In genomic region chr4:59549977-59550560, GRCm38 (mm10) we compare ENCODE assay signal across 8 mouse cellular contexts. TPM values are rescaled to one million over a fixed set of nuclear protein-coding genes. Genes with fewer than 3 reads are reported as not detected.
DNase-seq lines count a peak whose midpoint lies in the region; ATAC-seq and TF ChIP-seq lines count a peak whose summit lies in the region.

No protein-coding gene starts in this region.

- peak overlapping the region; percentile 86 for H3K4me2 ChIP-seq in heart, embryonic 11.5 days
- peak overlapping the region; percentile 58 for H3K4me2 ChIP-seq in midbrain, embryonic 12.5 days (replicated peaks)

- WGBS in heart, embryonic 11.5 days (ENCODE audit: insufficient replicate concordance): 19% methylated on average over 11 of the region's 11 CpGs
- WGBS in hindbrain, embryonic 10.5 days: 14% methylated on average over 11 of the region's 11 CpGs
- WGBS in midbrain, embryonic 12.5 days: 15% methylated on average over 11 of the region's 11 CpGs

- no peak for ATAC-seq in heart, embryonic 11.5 days (replicated peaks; ENCODE audit: insufficient number of reproducible peaks, low FRiP score, low TSS enrichment)
- ATAC-seq in midbrain, embryonic 12.5 days (ENCODE audit: low FRiP score, low read depth): no peak

- no peak for TF ChIP-seq CTCF in E14TG2a.4 (conservative IDR thresholded peaks at IDR 0.05; ENCODE audit: low read length)

- DNase-seq in heart, postnatal 4 days: no peak
- DNase-seq in hindbrain, embryonic 10.5 days (ENCODE audit: low spot score): no peak
- DNase-seq in left cerebral cortex, adult 18-20 months (ENCODE audit: low spot score in 2 of 2): no peak
- no peak for DNase-seq in embryo, embryonic 9.5 days (ENCODE audit: extremely low spot score)
- DNase-seq in kidney, postnatal 36 days: no peak

- H3K4me3 ChIP-seq in heart, embryonic 11.5 days (ENCODE audit: low read depth, low read length): peak overlapping the region; percentile 95
- peak overlapping the region; percentile 78 for H3K4me3 ChIP-seq in E14TG2a.4 (replicated peaks; ENCODE audit: low read length)
- H3K4me3 ChIP-seq in hindbrain, embryonic 10.5 days: peak overlapping the region; percentile 86
- peak overlapping the region; percentile 82 for H3K4me3 ChIP-seq in midbrain, embryonic 12.5 days

- H3K36me3 ChIP-seq in heart, embryonic 11.5 days (ENCODE audit: control insufficient read depth, insufficient read depth, low read length): no peaks in the 10 kb centered on the region
- H3K36me3 ChIP-seq in E14TG2a.4 (ENCODE audit: insufficient read depth, low read length): no peaks in the 10 kb centered on the region
- no peaks in the 10 kb centered on the region for H3K36me3 ChIP-seq in hindbrain, embryonic 10.5 days
- no peaks in the 10 kb centered on the region for H3K36me3 ChIP-seq in midbrain, embryonic 12.5 days

- H3K27me3 ChIP-seq in heart, embryonic 11.5 days (ENCODE audit: control insufficient read depth, insufficient read depth, low read length): no peaks in the 10 kb centered on the region
- peaks cover 7% of the 10 kb centered on the region for H3K27me3 ChIP-seq in E14TG2a.4 (ENCODE audit: insufficient read depth, low read length)
- H3K27me3 ChIP-seq in hindbrain, embryonic 10.5 days (ENCODE audit: insufficient read depth, poor library complexity, severe bottlenecking): peaks cover 4% of the 10 kb centered on the region; the same call in 1 of the 2 replicates
- peaks cover 9% of the 10 kb centered on the region; the same call in 1 of the 2 replicates for H3K27me3 ChIP-seq in midbrain, embryonic 12.5 days

- H3K4me1 ChIP-seq in heart, embryonic 11.5 days (ENCODE audit: control insufficient read depth, insufficient read depth, low read length): 0 out of 2 replicates have a peak, but pooled peaks cover 7% of the 10 kb centered on the region
- H3K4me1 ChIP-seq in E14TG2a.4 (replicated peaks; ENCODE audit: low read depth, low read length): peaks cover 21% of the 10 kb centered on the region
- peaks cover 34% of the 10 kb centered on the region; the same call in 1 of the 2 replicates for H3K4me1 ChIP-seq in hindbrain, embryonic 10.5 days (replicated peaks)
- H3K4me1 ChIP-seq in midbrain, embryonic 12.5 days: peaks cover 7% of the 10 kb centered on the region; the same call in 1 of the 2 replicates

- H3K9ac ChIP-seq in heart, embryonic 11.5 days (ENCODE audit: low read depth, low read length): peak overlapping the region; percentile 93
- H3K9ac ChIP-seq in midbrain, embryonic 12.5 days (replicated peaks): peak overlapping the region; percentile 81; the same call in 1 of the 2 replicates

- H3K27ac ChIP-seq in heart, embryonic 11.5 days (ENCODE audit: low read depth, low read length): no peak overlapping the region
- H3K27ac ChIP-seq in hindbrain, embryonic 10.5 days: peak overlapping the region; percentile 94
- H3K27ac ChIP-seq in midbrain, embryonic 12.5 days (replicated peaks): no peak overlapping the region

- H3K9me3 ChIP-seq in heart, embryonic 11.5 days (replicated peaks; ENCODE audit: control insufficient read depth, low read length): no peaks in the 10 kb centered on the region
- H3K9me3 ChIP-seq in E14TG2a.4 (ENCODE audit: low read length): no peaks in the 10 kb centered on the region
- no peaks in the 10 kb centered on the region for H3K9me3 ChIP-seq in hindbrain, embryonic 10.5 days
- H3K9me3 ChIP-seq in midbrain, embryonic 12.5 days: no peaks in the 10 kb centered on the region

RNA-seq across cellular contexts. Expression of gene Ptbp3, which starts 0.9 kb away (rescaled TPM):
- 48.4 and 51.3 TPM in 2 replicates for polyA plus RNA-seq in heart, embryonic 11.5 days (2014; fragmentation: Nextera tagmentation; extraction: Ambion mirVana)
- total RNA-seq in heart, postnatal 4 days (2021): 10 to 100 TPM; 58.9 to 63.0 TPM
- polyA plus RNA-seq in hindbrain, embryonic 10.5 days (2016; fragmentation: Nextera tagmentation; extraction: Ambion mirVana): 23.2 and 31.9 TPM in 2 replicates
- 22.4 and 26.3 TPM in 2 replicates for polyA plus RNA-seq in midbrain, embryonic 12.5 days (2016; fragmentation: Nextera tagmentation; extraction: Ambion mirVana)
- total RNA-seq in left cerebral cortex, adult 18-20 months (2021): 10 to 100 TPM; 31.3 to 34.4 TPM

RNA-seq across cellular contexts. Expression of gene Hsdl2, which starts 31.3 kb away (rescaled TPM):
- 30.8 and 34.2 TPM in 2 replicates for polyA plus RNA-seq in heart, embryonic 11.5 days (2014; fragmentation: Nextera tagmentation; extraction: Ambion mirVana)
- total RNA-seq in heart, postnatal 4 days (2021): 100 to 1,000 TPM; 220 to 227 TPM
- 23.5 and 27.6 TPM in 2 replicates for polyA plus RNA-seq in hindbrain, embryonic 10.5 days (2016; fragmentation: Nextera tagmentation; extraction: Ambion mirVana)
- polyA plus RNA-seq in midbrain, embryonic 12.5 days (2016; fragmentation: Nextera tagmentation; extraction: Ambion mirVana): 30.0 and 30.4 TPM in 2 replicates
- total RNA-seq in left cerebral cortex, adult 18-20 months (2021): 10 to 100 TPM; 25.7 to 28.1 TPM
